Mouse (Mus musculus) stomach, embryonic 14.5 days (tissue): ENCODE results near the gene Fancl. TPM values are rescaled to one million over a fixed set of nuclear protein-coding genes. Genes with fewer than 3 reads are reported as not detected.

Experiments used
- ATAC-seq: fragments of 200-750 bp; cut with Nextera tagmentation; 2 replicates; pipeline ENCODE4 v1.8.0; 2017; ENCODE audit warnings: low read depth, moderate TSS enrichment; ENCODE audit not compliant: insufficient number of reproducible peaks, insufficient read depth, low FRiP score
- H3K27ac ChIP-seq: fragments of 300-500 bp; sonication (generic); 2 replicates; pipeline ENCODE4 v1.5.1; 2014; ENCODE audit warnings: mild to moderate bottlenecking, low read length, moderate library complexity, mixed read lengths
- H3K27me3 ChIP-seq: fragments of 300-500 bp; sonication (generic); 2 replicates; pipeline ENCODE4 v1.6.1; 2014; ENCODE audit warnings: low read length, control low read depth, mixed read lengths; ENCODE audit not compliant: control insufficient read depth, insufficient read depth
- H3K36me3 ChIP-seq: fragments of 300-500 bp; sonication (generic); 2 replicates; pipeline ENCODE4 v1.6.1; 2014; ENCODE audit warnings: mild to moderate bottlenecking, control low read depth, low read length, moderate library complexity, mixed read lengths; ENCODE audit not compliant: control insufficient read depth, insufficient read depth
- H3K4me1 ChIP-seq: fragments of 300-500 bp; sonication (generic); 2 replicates; pipeline ENCODE4 v1.6.1; 2014; ENCODE audit warnings: low read length, control low read depth, mixed read lengths; ENCODE audit not compliant: control insufficient read depth, insufficient read depth
- H3K4me2 ChIP-seq: fragments of 300-500 bp; sonication (generic); replicated peaks from 2 replicates; pipeline ENCODE4 v1.6.1; 2014; ENCODE audit warnings: low read depth, low read length, control low read depth
- H3K4me3 ChIP-seq: fragments of 300-500 bp; sonication (generic); 2 replicates; pipeline ENCODE4 v1.5.1; 2014; ENCODE audit warnings: low read depth, low read length, control low read depth
- H3K9ac ChIP-seq: fragments of 300-500 bp; sonication (generic); replicated peaks from 2 replicates; pipeline ENCODE4 v1.6.1; 2014; ENCODE audit warnings: low read depth, mild to moderate bottlenecking, control low read depth, low read length, moderate library complexity, mixed read lengths
- H3K9me3 ChIP-seq: fragments of 300-500 bp; sonication (generic); 2 replicates; pipeline ENCODE4 v1.6.1; 2016; ENCODE audit warnings: low read depth, low read length, control low read depth; ENCODE audit not compliant: control insufficient read depth
- WGBS: fragments of 180-500 bp; shearing (Covaris S2); extraction: QIAGEN DNeasy Blood & Tissue Kit; methylation state at CpG from one replicate; pipeline ENCODE4 v1.1.7; 2014; 5-methylcytosine and 5-hydroxymethylcytosine counted together
- polyA plus RNA-seq: library from polyadenylated mRNA; unstranded; fragments of >200 nt; fragmentation: Nextera tagmentation; extraction: Ambion mirVana; gene quantifications from 2 replicates; pipeline ENCODE4 v1.2.1, GENCODE M21; 2014

Fancl gene
- polyA plus RNA-seq, 1 experiment from 2014 or later: 30.9 TPM

DNA sequence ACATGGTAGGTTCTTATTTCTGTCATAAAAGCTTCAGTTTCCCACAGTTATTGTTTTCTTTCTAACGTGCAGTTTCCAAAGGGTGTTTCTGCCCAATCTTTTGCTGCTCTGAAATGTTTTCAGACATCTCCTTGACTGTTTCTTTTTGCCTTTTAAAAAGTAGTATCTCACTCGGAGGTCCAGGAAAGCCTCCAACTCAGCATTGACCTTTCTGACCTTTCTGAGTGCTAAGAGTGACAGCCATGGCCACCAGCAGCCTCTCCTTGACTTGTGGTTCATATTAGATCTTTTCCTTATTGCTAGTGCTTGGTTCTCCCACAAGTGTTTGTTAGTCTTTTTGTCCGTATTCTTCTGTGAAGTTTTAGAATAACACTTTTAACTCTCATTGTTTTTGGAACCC, 9.6 kb downstream of the Fancl start:
- WGBS: 50% methylated on average over 3 of the region's 3 CpGs
- H3K9ac ChIP-seq: no peak overlapping the region
- no peak for ATAC-seq

DNA sequence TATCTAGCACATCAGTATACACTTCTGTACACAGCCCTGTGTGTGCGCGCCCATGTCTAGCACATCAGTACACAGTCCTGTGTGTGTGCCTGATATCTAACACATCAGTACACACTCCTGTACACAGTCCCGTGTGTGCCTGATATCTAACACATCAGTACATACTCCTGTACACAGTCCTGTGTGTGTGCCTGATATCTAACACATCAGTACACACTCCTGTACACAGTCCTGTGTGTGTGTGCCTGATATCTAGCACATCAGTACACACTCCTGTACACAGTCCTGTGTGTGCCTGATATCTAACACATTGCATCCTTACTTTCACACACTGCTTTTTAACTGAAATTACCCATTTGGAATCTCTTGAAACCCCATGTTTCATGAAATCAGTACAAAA, 27.0 kb downstream of the Fancl start:
- 0 out of 2 replicates have a peak, but pooled peaks cover 3% of the 10 kb centered on the region for H3K36me3 ChIP-seq
- no peak overlapping the region for H3K4me3 ChIP-seq
- WGBS: 89% methylated on average over 3 of the region's 3 CpGs
- H3K27ac ChIP-seq: no peak overlapping the region
- H3K27me3 ChIP-seq: no peaks in the 10 kb centered on the region
- H3K4me2 ChIP-seq: no peak overlapping the region
- H3K9ac ChIP-seq: no peak overlapping the region
- H3K9me3 ChIP-seq: no peaks in the 10 kb centered on the region
- no peak for ATAC-seq
- no peaks in the 10 kb centered on the region for H3K4me1 ChIP-seq

More for the DNA sequence above, 9.6 kb downstream of the Fancl start:
- Histone ChIP-seq H3K36me3 (no peaks in the 10 kb centered on the region), H3K27ac (no peak overlapping the region), H3K4me2 (no peak overlapping the region), H3K9me3 (no peaks in the 10 kb centered on the region), H3K4me1 (no peaks in the 10 kb centered on the region), H3K27me3 (no peaks in the 10 kb centered on the region), H3K4me3 (no peak overlapping the region)

DNA sequence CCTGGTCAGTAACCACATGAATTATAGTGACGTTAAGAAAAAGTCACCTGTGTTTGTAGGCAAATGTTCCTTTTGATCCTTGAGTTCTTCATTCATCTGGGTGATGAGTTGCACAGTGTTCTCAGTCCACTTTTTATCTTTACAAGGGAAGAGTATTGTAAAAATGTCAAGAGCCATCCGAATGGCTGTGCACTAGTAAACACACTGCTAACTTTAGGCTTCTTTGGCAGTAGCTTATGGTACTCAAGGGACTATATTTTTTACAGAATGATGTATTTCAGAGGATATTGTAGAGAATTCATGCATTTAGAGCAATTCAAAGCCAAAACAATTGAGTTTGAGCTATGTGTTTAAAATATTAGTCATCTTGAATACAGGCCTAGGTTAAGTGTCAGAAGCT, 35.5 kb downstream of the Fancl start:
- 47% methylated on average over 2 of the region's 2 CpGs for WGBS

DNA sequence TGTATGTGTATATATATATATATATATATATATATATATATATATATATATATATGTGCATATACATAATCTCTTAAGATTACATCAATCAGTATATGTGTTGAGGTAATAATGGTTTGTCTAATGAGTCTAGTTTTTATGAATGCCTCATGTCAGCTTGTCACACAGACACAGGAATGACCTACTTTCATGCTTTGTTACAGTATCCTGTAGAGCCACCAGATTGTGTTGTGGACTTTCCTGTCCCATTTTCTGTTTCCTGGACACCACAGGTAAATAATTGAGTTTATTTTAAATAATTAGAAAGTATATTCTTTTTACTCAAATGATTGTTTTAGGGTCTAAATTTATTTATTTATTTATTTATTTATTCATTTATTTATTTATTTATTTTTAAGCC, 48.3 kb downstream of the Fancl start:
- Histone ChIP-seq H3K4me3 (no peak overlapping the region), H3K27me3 (no peaks in the 10 kb centered on the region), H3K9me3 (no peaks in the 10 kb centered on the region), H3K9ac (no peak overlapping the region), H3K27ac (no peak overlapping the region), H3K36me3 (no peaks in the 10 kb centered on the region), H3K4me1 (no peaks in the 10 kb centered on the region), H3K4me2 (no peak overlapping the region)
- no peak for ATAC-seq

More for the DNA sequence above, 35.5 kb downstream of the Fancl start:
- no peak for ATAC-seq
- no peaks in the 10 kb centered on the region for H3K27me3 ChIP-seq
- 0 out of 2 replicates have a peak, but pooled peaks cover 3% of the 10 kb centered on the region for H3K36me3 ChIP-seq
- H3K4me2 ChIP-seq: no peak overlapping the region
- no peaks in the 10 kb centered on the region for H3K9me3 ChIP-seq
- no peak overlapping the region for H3K9ac ChIP-seq
- no peak overlapping the region for H3K27ac ChIP-seq
- no peaks in the 10 kb centered on the region for H3K4me1 ChIP-seq
- H3K4me3 ChIP-seq: no peak overlapping the region

DNA sequence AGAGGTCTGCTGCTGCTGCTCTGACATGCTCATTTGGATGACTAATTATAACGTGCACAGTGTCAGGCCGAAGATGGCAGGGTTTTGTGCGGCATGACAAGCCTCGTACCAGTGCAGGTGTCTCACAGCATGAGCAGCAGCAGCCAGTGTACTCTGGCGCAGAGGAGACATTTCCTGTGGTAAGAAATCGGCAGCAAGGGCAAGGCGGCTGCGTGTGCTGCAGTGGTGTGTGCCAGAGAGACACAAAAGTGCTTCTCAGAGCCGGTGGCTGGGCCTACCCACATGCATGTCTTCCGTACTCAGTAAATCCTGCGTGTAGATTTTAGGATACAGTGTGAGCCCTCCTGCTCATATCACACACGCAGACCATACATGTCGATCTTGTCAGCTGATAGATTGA, 51.9 kb downstream of the Fancl start:
- H3K27me3 ChIP-seq: no peaks in the 10 kb centered on the region
- no peak overlapping the region for H3K4me3 ChIP-seq
- 83% methylated on average over 13 of the region's 13 CpGs for WGBS
- H3K36me3 ChIP-seq: no peaks in the 10 kb centered on the region
- ATAC-seq: no peak
- no peak overlapping the region for H3K4me2 ChIP-seq
- no peak overlapping the region for H3K27ac ChIP-seq
- H3K9ac ChIP-seq: no peak overlapping the region
- no peaks in the 10 kb centered on the region for H3K9me3 ChIP-seq
- no peaks in the 10 kb centered on the region for H3K4me1 ChIP-seq

DNA sequence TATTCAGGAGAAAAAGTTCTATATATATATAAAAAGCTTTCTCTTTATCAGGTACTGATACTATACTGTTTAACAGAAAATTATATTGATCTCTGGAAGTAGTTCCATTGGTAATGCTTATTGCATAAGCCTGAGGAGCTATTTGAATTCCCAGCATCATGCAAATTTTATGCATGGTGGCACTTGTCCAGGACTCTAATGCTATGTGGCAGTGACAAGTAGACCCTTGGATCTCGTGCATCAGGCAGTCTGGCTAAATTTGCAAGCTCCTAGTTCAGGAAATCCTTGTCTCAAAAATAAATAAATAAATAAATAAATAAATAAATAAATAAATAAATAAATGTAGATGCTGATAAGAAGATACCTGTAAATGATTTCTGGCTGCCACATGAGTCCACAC, 55.2 kb downstream of the Fancl start:
- H3K4me3 ChIP-seq: no peak overlapping the region
- 65% methylated on average over 1 of the region's 1 CpGs for WGBS
- ATAC-seq: no peak
- H3K9me3 ChIP-seq: no peaks in the 10 kb centered on the region
- H3K27me3 ChIP-seq: no peaks in the 10 kb centered on the region
- H3K9ac ChIP-seq: no peak overlapping the region
- no peaks in the 10 kb centered on the region for H3K36me3 ChIP-seq
- no peaks in the 10 kb centered on the region for H3K4me1 ChIP-seq
- H3K27ac ChIP-seq: no peak overlapping the region
- H3K4me2 ChIP-seq: no peak overlapping the region

DNA sequence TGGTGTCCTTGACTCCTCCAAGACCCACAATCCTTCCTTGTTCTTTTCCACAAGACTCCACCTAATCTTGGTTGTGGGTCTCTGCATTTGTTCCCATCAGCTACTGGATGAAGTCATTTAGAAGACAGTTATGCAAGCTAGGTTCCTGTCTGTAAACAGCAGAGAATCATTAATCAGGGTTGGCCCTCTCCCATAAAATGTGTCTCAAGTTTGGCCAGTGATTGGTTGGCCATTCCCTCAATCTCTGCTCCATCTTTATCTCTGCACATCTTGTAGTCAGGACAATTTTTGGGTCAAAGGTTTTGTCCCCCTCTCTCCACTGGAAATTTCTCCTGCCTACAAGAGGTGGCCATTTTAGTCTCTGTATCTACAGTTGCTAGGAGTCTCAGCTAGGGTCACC, 58.4 kb downstream of the Fancl start:
- Histone ChIP-seq H3K36me3 (no peaks in the 10 kb centered on the region), H3K9me3 (no peaks in the 10 kb centered on the region), H3K27ac (no peak overlapping the region), H3K27me3 (no peaks in the 10 kb centered on the region), H3K4me3 (no peak overlapping the region), H3K9ac (no peak overlapping the region), H3K4me2 (no peak overlapping the region), H3K4me1 (no peaks in the 10 kb centered on the region)
- no peak for ATAC-seq

DNA sequence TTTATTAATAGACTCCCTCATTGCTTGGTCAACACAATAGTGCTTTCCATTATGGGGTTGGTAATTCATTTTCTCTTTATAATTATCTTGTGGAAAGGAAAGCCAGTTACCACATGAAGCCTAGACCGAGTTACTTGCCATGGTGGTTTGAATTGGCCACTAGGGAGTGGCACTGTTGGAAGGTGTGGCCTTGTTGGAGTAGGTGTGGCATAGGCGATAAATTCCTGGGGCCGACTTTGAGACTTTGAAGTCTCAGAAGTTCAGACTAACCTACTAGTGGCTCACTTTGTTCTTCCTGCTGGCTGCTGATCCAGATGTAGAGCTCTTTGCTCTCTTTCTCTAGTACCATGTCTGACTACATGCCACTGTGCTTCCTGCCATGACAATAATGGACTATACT, 63.9 kb downstream of the Fancl start:
- Histone ChIP-seq H3K4me3 (no peak overlapping the region), H3K27me3 (no peaks in the 10 kb centered on the region), H3K9me3 (no peaks in the 10 kb centered on the region), H3K4me1 (no peaks in the 10 kb centered on the region), H3K27ac (no peak overlapping the region), H3K9ac (no peak overlapping the region), H3K36me3 (no peaks in the 10 kb centered on the region), H3K4me2 (no peak overlapping the region)
- 77% methylated on average over 3 of the region's 3 CpGs for WGBS
- no peak for ATAC-seq

DNA sequence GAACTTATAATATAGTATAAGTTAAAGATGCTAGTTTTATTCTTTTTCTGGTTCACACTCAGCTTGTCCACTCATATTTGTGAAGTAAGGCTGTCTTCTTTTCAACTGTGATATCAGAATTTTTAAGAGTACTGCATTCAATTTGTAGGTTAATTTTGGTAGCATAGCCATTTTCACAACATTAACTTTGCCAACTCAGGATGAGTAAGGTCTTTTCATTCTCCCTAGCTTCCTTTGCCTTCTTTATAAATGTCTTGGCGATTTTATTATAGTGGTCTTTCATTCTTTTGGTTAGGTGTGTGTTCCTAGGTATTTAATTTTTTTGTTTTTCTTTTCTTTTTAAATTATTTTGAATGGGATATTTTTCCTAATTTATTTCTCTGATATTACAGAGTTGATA, 64.7 kb downstream of the Fancl start:
- Histone ChIP-seq H3K27me3 (no peaks in the 10 kb centered on the region), H3K9me3 (no peaks in the 10 kb centered on the region), H3K4me2 (no peak overlapping the region), H3K36me3 (no peaks in the 10 kb centered on the region), H3K27ac (no peak overlapping the region), H3K4me1 (no peaks in the 10 kb centered on the region), H3K9ac (no peak overlapping the region), H3K4me3 (no peak overlapping the region)
- no peak for ATAC-seq
- 98% methylated on average over 1 of the region's 1 CpGs for whole genome bisulfite sequencing
